Mouse (Mus musculus) embryonic facial prominence, embryonic 14.5 days (tissue): ENCODE data around the gene Sdk2. TPM values are rescaled to one million over a fixed set of nuclear protein-coding genes. Genes with fewer than 3 reads are reported as not detected.

Experiments
- ATAC-seq: fragments of 200-750 bp; cut with Nextera tagmentation; 2 replicates; pipeline ENCODE4 v1.8.0; 2017; ENCODE audit warnings: low read depth, moderate number of reproducible peaks, moderate TSS enrichment
- DNase-seq: peaks from one replicate; pipeline ENCODE4 v3.0.0-alpha.2; 2015; ENCODE audit warnings: low spot score
- H3K27ac ChIP-seq: fragments of 300-500 bp; sonication (generic); replicated peaks from 2 replicates; pipeline ENCODE4 v1.5.1; 2014; ENCODE audit warnings: low read depth, mild to moderate bottlenecking, low read length, moderate library complexity
- H3K27me3 ChIP-seq: fragments of 300-500 bp; sonication (generic); replicated peaks from 2 replicates; pipeline ENCODE4 v1.6.1; 2014; ENCODE audit warnings: low read length; ENCODE audit not compliant: control insufficient read depth, insufficient read depth
- H3K36me3 ChIP-seq: fragments of 300-500 bp; sonication (generic); 2 replicates; pipeline ENCODE4 v1.6.1; 2014; ENCODE audit warnings: low read length, mixed read lengths; ENCODE audit not compliant: control insufficient read depth, insufficient read depth
- H3K4me1 ChIP-seq: fragments of 300-500 bp; sonication (generic); 2 replicates; pipeline ENCODE4 v1.6.1; 2014; ENCODE audit warnings: antibody characterized with exemption, low read length; ENCODE audit not compliant: control insufficient read depth, insufficient read depth
- H3K4me2 ChIP-seq: fragments of 300-500 bp; sonication (generic); 2 replicates; pipeline ENCODE4 v1.6.1; 2014; ENCODE audit warnings: low read depth, mild to moderate bottlenecking, low read length, moderate library complexity, mixed read lengths
- H3K4me3 ChIP-seq: fragments of 300-500 bp; sonication (generic); 2 replicates; pipeline ENCODE4 v1.5.1; 2014; ENCODE audit warnings: low read depth, mild to moderate bottlenecking, low read length
- H3K9ac ChIP-seq: fragments of 300-500 bp; sonication (generic); 2 replicates; pipeline ENCODE4 v1.6.1; 2014; ENCODE audit warnings: low read depth, mild to moderate bottlenecking, low read length, moderate library complexity, mixed read lengths
- H3K9me3 ChIP-seq: fragments of 300-500 bp; sonication (generic); 2 replicates; pipeline ENCODE4 v1.6.1; 2016; ENCODE audit warnings: low read length; ENCODE audit not compliant: control insufficient read depth
- WGBS: fragments of 180-500 bp; shearing (Covaris S2); extraction: QIAGEN DNeasy Blood & Tissue Kit; methylation state at CpG from one replicate; pipeline ENCODE4 v1.1.7; 2014; 5-methylcytosine and 5-hydroxymethylcytosine counted together
- polyA plus RNA-seq: library from polyadenylated mRNA; unstranded; fragments of >200 nt; fragmentation: Nextera tagmentation; extraction: Ambion mirVana; gene quantifications from 2 replicates; pipeline ENCODE4 v1.2.1, GENCODE M21; 2014

Gene Sdk2
- polyA plus RNA-seq, 1 experiment from 2014 or later: 6.3 TPM

GRCm38 (mm10) chr11:114000051-114000450, 66.8 kb downstream of the Sdk2 start:
- WGBS: 50% methylated on average over 6 of the region's 6 CpGs
- 0 out of 2 replicates have a peak, but pooled peaks cover 4% of the 10 kb centered on the region for H3K4me1 ChIP-seq
- no peaks in the 10 kb centered on the region for H3K27me3 ChIP-seq
- H3K4me2 ChIP-seq: no peak overlapping the region
- H3K9ac ChIP-seq: no peak overlapping the region
- no peak overlapping the region for H3K27ac ChIP-seq
- no peaks in the 10 kb centered on the region for H3K36me3 ChIP-seq
- H3K9me3 ChIP-seq: no peaks in the 10 kb centered on the region
- DNase-seq (no peak), ATAC-seq (no peak)
- no peak overlapping the region for H3K4me3 ChIP-seq

GRCm38 (mm10) chr11:113998702-113999101, 68.1 kb downstream of the Sdk2 start:
- no peak overlapping the region for H3K27ac ChIP-seq
- H3K27me3 ChIP-seq: no peaks in the 10 kb centered on the region
- no peak overlapping the region for H3K4me2 ChIP-seq
- H3K4me1 ChIP-seq: 0 out of 2 replicates have a peak, but pooled peaks cover 4% of the 10 kb centered on the region
- H3K9me3 ChIP-seq: no peaks in the 10 kb centered on the region
- H3K4me3 ChIP-seq: no peak overlapping the region
- 91% methylated on average over 3 of the region's 3 CpGs for WGBS
- DNase-seq: no peak
- no peak overlapping the region for H3K9ac ChIP-seq
- ATAC-seq: no peak
- no peaks in the 10 kb centered on the region for H3K36me3 ChIP-seq

GRCm38 (mm10) chr11:113993921-113994320, 72.9 kb downstream of the Sdk2 start:
- Histone ChIP-seq H3K27ac (no peak overlapping the region), H3K4me2 (no peak overlapping the region), H3K4me1 (peaks cover 31% of the 10 kb centered on the region), H3K4me3 (no peak overlapping the region), H3K27me3 (no peaks in the 10 kb centered on the region), H3K36me3 (no peaks in the 10 kb centered on the region), H3K9ac (no peak overlapping the region), H3K9me3 (no peaks in the 10 kb centered on the region)
- WGBS: 94% methylated on average over 6 of the region's 6 CpGs
- ATAC-seq (no peak), DNase-seq (no peak)

- peaks cover 31% of the 10 kb centered on the region for H3K4me1 ChIP-seq
- ATAC-seq: no peak
Observed at GRCm38 (mm10) chr11:113992894-113993293, 74.0 kb downstream of the Sdk2 start.

GRCm38 (mm10) chr11:113991886-113992285, 75.0 kb downstream of the Sdk2 start:
- Histone ChIP-seq H3K4me3 (no peak overlapping the region), H3K4me1 (peaks cover 31% of the 10 kb centered on the region), H3K36me3 (no peaks in the 10 kb centered on the region), H3K27me3 (no peaks in the 10 kb centered on the region), H3K9me3 (no peaks in the 10 kb centered on the region), H3K27ac (no peak overlapping the region), H3K9ac (no peak overlapping the region), H3K4me2 (no peak overlapping the region)
- WGBS: 52% methylated on average over 8 of the region's 8 CpGs
- ATAC-seq: no peak
- DNase-seq: no peak

More at GRCm38 (mm10) chr11:113992894-113993293, 74.0 kb downstream of the Sdk2 start:
- WGBS: 69% methylated on average over 10 of the region's 10 CpGs
- H3K4me3 ChIP-seq: no peak overlapping the region
- no peaks in the 10 kb centered on the region for H3K36me3 ChIP-seq
- no peaks in the 10 kb centered on the region for H3K27me3 ChIP-seq
- H3K27ac ChIP-seq: no peak overlapping the region
- H3K9me3 ChIP-seq: no peaks in the 10 kb centered on the region
- no peak overlapping the region for H3K9ac ChIP-seq
- DNase-seq: no peak
- H3K4me2 ChIP-seq: no peak overlapping the region

GRCm38 (mm10) chr11:113990466-113990865, 76.4 kb downstream of the Sdk2 start:
- H3K4me3 ChIP-seq: peak overlapping the region; percentile 22

GRCm38 (mm10) chr11:113990065-113990464, 76.8 kb downstream of the Sdk2 start:
- WGBS: 33% methylated on average over 4 of the region's 4 CpGs
- H3K9ac ChIP-seq: no peak overlapping the region; the same call in 1 of the 2 replicates
- peaks cover 27% of the 10 kb centered on the region for H3K4me1 ChIP-seq
- no peaks in the 10 kb centered on the region for H3K36me3 ChIP-seq
- peak overlapping the region; percentile 49 for H3K4me2 ChIP-seq
- ATAC-seq (peak; percentile 48), DNase-seq (peak; percentile 60)
- no peaks in the 10 kb centered on the region for H3K9me3 ChIP-seq
- H3K27ac ChIP-seq: peak overlapping the region; percentile 16
- H3K27me3 ChIP-seq: no peaks in the 10 kb centered on the region
- peak overlapping the region; percentile 22 for H3K4me3 ChIP-seq

More at GRCm38 (mm10) chr11:113990466-113990865, 76.4 kb downstream of the Sdk2 start:
- Histone ChIP-seq H3K4me2 (peak overlapping the region; percentile 49), H3K9me3 (no peaks in the 10 kb centered on the region), H3K27ac (peak overlapping the region; percentile 16), H3K9ac (no peak overlapping the region; the same call in 1 of the 2 replicates), H3K4me1 (peaks cover 27% of the 10 kb centered on the region), H3K27me3 (no peaks in the 10 kb centered on the region), H3K36me3 (no peaks in the 10 kb centered on the region)
- DNase-seq: peak; percentile 77
- WGBS: under 1% methylated on average over 6 of the region's 6 CpGs
- peak; percentile 85 for ATAC-seq

GRCm38 (mm10) chr11:113985826-113986416, 80.9 kb downstream of the Sdk2 start:
- Histone ChIP-seq H3K9me3 (no peaks in the 10 kb centered on the region), H3K4me1 (peaks cover 25% of the 10 kb centered on the region), H3K9ac (no peak overlapping the region), H3K27me3 (no peaks in the 10 kb centered on the region), H3K27ac (no peak overlapping the region), H3K36me3 (no peaks in the 10 kb centered on the region), H3K4me3 (no peak overlapping the region), H3K4me2 (no peak overlapping the region)
- ATAC-seq (no peak), DNase-seq (peak; percentile 25)
- WGBS: 48% methylated on average over 5 of the region's 5 CpGs
